Mouse (Mus musculus) ES-E14 (cell line): ENCODE results near the gene Cetn4. TPM values are rescaled to one million over a fixed set of nuclear protein-coding genes. Genes with fewer than 3 reads are reported as not detected.
A peak's percentile ranks its signal among the peaks of the same experiment; 100 is the strongest.

Source experiments
- DNase-seq: peaks from one replicate; pipeline ENCODE4 v3.0.0-alpha.2; 2013; ENCODE audit warnings: low read depth, low spot score
- H3K27ac ChIP-seq: 2 replicates; pipeline ENCODE4 v1.5.1; 2012; ENCODE audit warnings: low read depth, mild to moderate bottlenecking, low read length, moderate library complexity, mixed read lengths; ENCODE audit not compliant: poor library complexity, insufficient read depth, severe bottlenecking
- H3K36me3 ChIP-seq: 2 replicates; pipeline ENCODE4 v1.6.1; 2012; ENCODE audit warnings: mild to moderate bottlenecking, low read length, moderate library complexity, mixed read lengths; ENCODE audit not compliant: control insufficient read depth, poor library complexity, insufficient read depth, severe bottlenecking
- H3K4me1 ChIP-seq, 2 experiments: fragments of 150-350 bp in 1 of 2; sonication (generic) in 1 of 2; 2 replicates each; pipeline ENCODE4 v1.6.1; 2012; ENCODE audit warnings: low read length in 2 of 2, mild to moderate bottlenecking in 1 of 2, mixed read lengths in 1 of 2; ENCODE audit not compliant: control insufficient read depth in 2 of 2, insufficient read depth in 2 of 2, poor library complexity in 1 of 2
- H3K4me3 ChIP-seq, 2 experiments: fragments of 150-350 bp in 1 of 2; sonication (generic) in 1 of 2; 2 replicates each; pipeline ENCODE4 v1.5.1; 2012; ENCODE audit warnings: low read length in 2 of 2, low read depth in 1 of 2, mild to moderate bottlenecking in 1 of 2, mixed read lengths in 1 of 2; ENCODE audit not compliant: insufficient read depth in 1 of 2, poor library complexity in 1 of 2, severe bottlenecking in 1 of 2
- H3K9ac ChIP-seq: 2 replicates; pipeline ENCODE4 v1.6.1; 2012; ENCODE audit warnings: low read depth, mild to moderate bottlenecking, low read length, mixed read lengths; ENCODE audit not compliant: poor library complexity, insufficient read depth, severe bottlenecking
- H3K9me3 ChIP-seq: fragments of 150-350 bp; sonication (generic); 2 replicates; pipeline ENCODE4 v1.6.1; 2012; ENCODE audit warnings: low read depth, mild to moderate bottlenecking, low read length; ENCODE audit not compliant: control insufficient read depth, insufficient read depth
- CHD2 ChIP-seq: IDR thresholded peaks from 2 replicates; pipeline ENCODE4 v1.6.1; 2014; ENCODE audit warnings: mild to moderate bottlenecking, low read depth, low read length, inconsistent platforms
- HCFC1 ChIP-seq: IDR thresholded peaks from 2 replicates; pipeline ENCODE4 v1.6.1; 2012; ENCODE audit warnings: low read length, inconsistent platforms, borderline replicate concordance; ENCODE audit not compliant: insufficient read depth
- MAFK ChIP-seq: IDR thresholded peaks from 2 replicates; pipeline ENCODE4 v1.6.1; 2014; ENCODE audit warnings: mild to moderate bottlenecking, low read depth, low read length, inconsistent platforms; ENCODE audit not compliant: insufficient read depth
- ZC3H11A ChIP-seq: IDR thresholded peaks from 2 replicates; pipeline ENCODE4 v1.6.1; 2012; ENCODE audit warnings: low read depth, mild to moderate bottlenecking, inconsistent platforms, low read length, borderline replicate concordance
- ZNF384 ChIP-seq: IDR thresholded peaks from 2 replicates; pipeline ENCODE4 v1.6.1; 2012; ENCODE audit warnings: low read depth, low read length, inconsistent platforms
- in situ Hi-C, 2 experiments: fragments of 600-800 bp; cut with MboI; formaldehyde crosslinking; loops; one replicate each; pipeline ENCODE4 v1.15.1; 2025; ENCODE audit warnings: low sequenced_read_pairs in 2 of 2, inconsistent platforms in 1 of 2; ENCODE audit not compliant: unreplicated experiment in 2 of 2
- total RNA-seq: library from RNA; depleted of rRNA; stranded (reverse); fragments of 300-350 nt; gene quantifications from 2 replicates; pipeline ENCODE4 v1.2.3, GENCODE M21; 2012; rRNA removed

The Cetn4 gene
- 0.16 and 0.22 TPM in 2 replicates for total RNA-seq

GRCm38 (mm10) chr3:37312370-37312941, at the start of gene Cetn4, which contains the start of gene Bbs12:
Gene Cetn4, minus strand, starts transcription at chr3:37312708.
Gene Bbs12, plus strand, starts transcription at chr3:37312554.
- Histone ChIP-seq H3K36me3 (no peaks in the 10 kb centered on the region), H3K27ac (no peak within 1 kb of the TSS), H3K4me3 (peak within 1 kb of the TSS; percentile 91 to 98), H3K9ac (peak within 1 kb of the TSS; percentile 84), H3K9me3 (no peaks in the 10 kb centered on the region), H3K4me1 (no peaks in the 10 kb centered on the region)
- in situ Hi-C loops: no loop called here
- DNase-seq: peak; percentile 78
- TF ChIP-seq ZC3H11A (no peak), HCFC1 (no peak), CHD2 (no peak; the same call in 1 of the 2 replicates), ZNF384 (no peak), MAFK (no peak)

GRCm38 (mm10) chr3:37360729-37361128, 48.2 kb upstream of the Cetn4 start:
- Histone ChIP-seq H3K27ac (no peak overlapping the region), H3K9ac (no peak overlapping the region), H3K9me3 (no peaks in the 10 kb centered on the region), H3K4me3 (no peak overlapping the region), H3K4me1 (no peaks in the 10 kb centered on the region), H3K36me3 (no peaks in the 10 kb centered on the region)
- no peak for TF ChIP-seq ZC3H11A
- no peak for TF ChIP-seq CHD2
- TF ChIP-seq HCFC1: no peak
- no peak for TF ChIP-seq ZNF384
- no peak for TF ChIP-seq MAFK
- no peak for DNase-seq
- in situ Hi-C loops: no loop called here

GRCm38 (mm10) chr3:37354737-37355136, 42.2 kb upstream of the Cetn4 start:
- H3K4me1 ChIP-seq: no peaks in the 10 kb centered on the region
- no peak overlapping the region for H3K9ac ChIP-seq
- in situ Hi-C loops: no loop called here
- H3K27ac ChIP-seq: no peak overlapping the region
- no peak for DNase-seq
- no peaks in the 10 kb centered on the region for H3K36me3 ChIP-seq
- H3K4me3 ChIP-seq: no peak overlapping the region
- TF ChIP-seq ZNF384: no peak
- TF ChIP-seq HCFC1: no peak
- TF ChIP-seq ZC3H11A: no peak
- TF ChIP-seq CHD2: no peak
- TF ChIP-seq MAFK: no peak
- H3K9me3 ChIP-seq: no peaks in the 10 kb centered on the region

GRCm38 (mm10) chr3:37353951-37354481, 41.5 kb upstream of the Cetn4 start:
- no peaks in the 10 kb centered on the region for H3K36me3 ChIP-seq
- TF ChIP-seq HCFC1: no peak
- no peak for TF ChIP-seq MAFK
- TF ChIP-seq ZNF384: no peak
- no peak for TF ChIP-seq ZC3H11A
- no peak for TF ChIP-seq CHD2
- no peak overlapping the region for H3K4me3 ChIP-seq
- H3K9ac ChIP-seq: no peak overlapping the region
- H3K4me1 ChIP-seq: 0 out of 4 replicates have a peak, but pooled peaks cover 0 to 2% of the 10 kb centered on the region in 2 experiments
- no peak for DNase-seq
- H3K27ac ChIP-seq: no peak overlapping the region
- no peaks in the 10 kb centered on the region for H3K9me3 ChIP-seq
- in situ Hi-C loops: no loop called here

- H3K4me1 ChIP-seq: peaks cover 2 to 7% of the 10 kb centered on the region in 2 experiments; a peak in 1 of 4 replicates
- H3K36me3 ChIP-seq: no peaks in the 10 kb centered on the region
- H3K27ac ChIP-seq: no peak overlapping the region
- no peaks in the 10 kb centered on the region for H3K9me3 ChIP-seq
- DNase-seq: no peak
- in situ Hi-C loops: no loop called here
- no peak overlapping the region for H3K4me3 ChIP-seq
- TF ChIP-seq ZNF384 (no peak), HCFC1 (no peak), MAFK (no peak), ZC3H11A (no peak), CHD2 (no peak)
- H3K9ac ChIP-seq: no peak overlapping the region
Observed at GRCm38 (mm10) chr3:37350386-37350785, 37.9 kb upstream of the Cetn4 start.
